8 mouse cellular contexts compared by ENCODE assay signal in genomic region chr2:105130351-105131060, GRCm38 (mm10). TPM values are rescaled to one million over a fixed set of nuclear protein-coding genes. Genes with fewer than 3 reads are reported as not detected.
DNase-seq lines count a peak whose midpoint lies in the region; TF ChIP-seq lines count a peak whose summit lies in the region.
"Had no signal": no experiment of that assay in that cellular context is flagged by ENCODE, and none has a peak within 500 bp of the region (broad histone marks: within the 10 kb centered on the region; RNA-seq: fewer than 3 reads in every experiment).

No protein-coding gene starts in this region.

- DNase-seq in ovary, adult 18-20 months (ENCODE audit: low spot score), result peak; percentile 68
- DNase-seq in ovary, postnatal 14 days (ENCODE audit: low spot score), result no peak
- DNase-seq in heart, embryonic 10.5 days (ENCODE audit: low spot score), result no peak
- DNase-seq in limb, embryonic 10.5 days (ENCODE audit: low spot score), result peak; percentile 63
- DNase-seq in left cerebral cortex, adult 11 months (ENCODE audit: low spot score), result no peak
- no peak for DNase-seq in cerebellum, adult 2 months

- WGBS in heart, embryonic 10.5 days, result under 1% methylated on average over 32 of the region's 32 CpGs
- 1% methylated on average over 32 of the region's 32 CpGs for WGBS in limb, embryonic 10.5 days
- 4% methylated on average over 32 of the region's 32 CpGs for WGBS in cerebellum, adult 2 months

- H3K27me3 ChIP-seq in heart, embryonic 10.5 days (ENCODE audit: insufficient read depth, poor library complexity, severe bottlenecking), result peaks cover 99% of the 10 kb centered on the region
- H3K27me3 ChIP-seq in limb, embryonic 10.5 days (ENCODE audit: low read depth, poor library complexity, severe bottlenecking), result peaks cover 100% of the 10 kb centered on the region
- peaks cover 8% of the 10 kb centered on the region for H3K27me3 ChIP-seq in testis, adult 2 months (ENCODE audit: control insufficient read depth, insufficient read depth, low read length)
- H3K27me3 ChIP-seq in cerebellum, adult 2 months (ENCODE audit: control insufficient read depth, insufficient read depth, low read length), result peaks cover 22% of the 10 kb centered on the region; the same call in 1 of the 2 replicates

- 0 out of 2 replicates have a peak, but pooled peaks have one; percentile 17 for TF ChIP-seq CTCF in testis, adult 2 months (IDR thresholded peaks at IDR 0.05; ENCODE audit: control insufficient read depth, insufficient read depth, insufficient replicate concordance, low read depth, low read length)
- TF ChIP-seq CTCF in cerebellum, adult 2 months (IDR thresholded peaks at IDR 0.05; ENCODE audit: borderline replicate concordance, insufficient read depth, low read depth, low read length), result no peak

- peak overlapping the region; percentile 31; the same call in 1 of the 2 replicates for H3K27ac ChIP-seq in heart, embryonic 10.5 days
- no peak overlapping the region for H3K27ac ChIP-seq in limb, embryonic 10.5 days
- peak overlapping the region; percentile 62 for H3K27ac ChIP-seq in testis, adult 2 months (ENCODE audit: control insufficient read depth, insufficient read depth, low read depth, low read length)
- H3K27ac ChIP-seq in cerebellum, adult 2 months (ENCODE audit: insufficient read depth, low read length), result no peak overlapping the region
- H3K27ac ChIP-seq: macrophage had no signal

- H3K4me1 ChIP-seq in heart, embryonic 10.5 days, result peaks cover 44% of the 10 kb centered on the region
- H3K4me1 ChIP-seq in limb, embryonic 10.5 days, result peaks cover 55% of the 10 kb centered on the region
- H3K4me1 ChIP-seq in testis, adult 2 months (ENCODE audit: control insufficient read depth, insufficient read depth, low read length), result peaks cover 22% of the 10 kb centered on the region
- no peaks in the 10 kb centered on the region; the same call in 1 of the 2 replicates for H3K4me1 ChIP-seq in cerebellum, adult 2 months (ENCODE audit: control insufficient read depth, insufficient read depth, low read length)

- H3K9me3 ChIP-seq in heart, embryonic 10.5 days, result no peaks in the 10 kb centered on the region
- H3K9me3 ChIP-seq in limb, embryonic 10.5 days (replicated peaks), result no peaks in the 10 kb centered on the region

- peak overlapping the region; percentile 45 for H3K4me3 ChIP-seq in heart, embryonic 10.5 days
- H3K4me3 ChIP-seq in limb, embryonic 10.5 days, result peak overlapping the region; percentile 21; the same call in 1 of the 2 replicates
- H3K4me3 ChIP-seq in testis, adult 2 months (ENCODE audit: control insufficient read depth, low read depth, low read length), result peak overlapping the region; percentile 33; the same call in 1 of the 2 replicates
- no peak overlapping the region for H3K4me3 ChIP-seq in cerebellum, adult 2 months (replicated peaks; ENCODE audit: insufficient read depth, low read depth, low read length)

- TF ChIP-seq POLR2A in testis, adult 2 months (IDR thresholded peaks at IDR 0.05; ENCODE audit: control insufficient read depth, low read depth, low read length), result 0 out of 2 replicates have a peak, but pooled peaks have one; percentile 16
- no peak for TF ChIP-seq POLR2A in cerebellum, adult 2 months (IDR thresholded peaks at IDR 0.05; ENCODE audit: borderline replicate concordance, insufficient read depth, low read length)

- no peaks in the 10 kb centered on the region for H3K36me3 ChIP-seq in heart, embryonic 10.5 days
- H3K36me3 ChIP-seq in limb, embryonic 10.5 days, result no peaks in the 10 kb centered on the region
- no peaks in the 10 kb centered on the region for H3K36me3 ChIP-seq in testis, adult 2 months (ENCODE audit: control insufficient read depth, insufficient read depth, low read length)

RNA-seq across cellular contexts. Expression of gene Wt1, which starts 4.2 kb away (rescaled TPM):
- 36.5 and 41.9 TPM in 2 replicates for polyA plus RNA-seq in heart, embryonic 10.5 days (2016; fragmentation: Nextera tagmentation; extraction: Ambion mirVana)
- 5.6 and 6.6 TPM in 2 replicates for polyA plus RNA-seq in limb, embryonic 10.5 days (2016; fragmentation: Nextera tagmentation; extraction: Ambion mirVana)
- 31.5 and 40.2 TPM in 2 replicates for polyA plus RNA-seq in testis, adult 2 months (2012; rRNA removed)
- 0.08 TPM in 1 of 2 replicates, not detected in the other for polyA plus RNA-seq in cerebellum, adult 2 months (2012; rRNA removed)
- polyA plus RNA-seq: macrophage had no signal

RNA-seq across cellular contexts. Expression of gene Gm11060, which starts 38.7 kb away (rescaled TPM):
- polyA plus RNA-seq in heart, embryonic 10.5 days (2016; fragmentation: Nextera tagmentation; extraction: Ambion mirVana), result not detected in 2 replicates
- not detected in 2 replicates for polyA plus RNA-seq in limb, embryonic 10.5 days (2016; fragmentation: Nextera tagmentation; extraction: Ambion mirVana)
- not detected in 2 replicates for polyA plus RNA-seq in testis, adult 2 months (2012; rRNA removed)
- not detected in 2 replicates for polyA plus RNA-seq in cerebellum, adult 2 months (2012; rRNA removed)
- polyA plus RNA-seq: macrophage had no signal

Comparison
In these comparisons a context has a peak if more than half of its experiments do, and no peak if none do; other contexts are left out.
1. DNase-seq: peak in ovary, adult 18-20 months (single experiment) and limb, embryonic 10.5 days (single experiment); none in ovary, postnatal 14 days (single experiment), heart, embryonic 10.5 days (single experiment), left cerebral cortex, adult 11 months (single experiment) and cerebellum, adult 2 months (0 of 2).
2. H3K27ac ChIP-seq: peak in heart, embryonic 10.5 days (single experiment) and testis, adult 2 months (single experiment); none in limb, embryonic 10.5 days (single experiment) and cerebellum, adult 2 months (single experiment).